Mouse (Mus musculus): ENCODE measurements around the gene Zfp626. TPM values are rescaled to one million over a fixed set of nuclear protein-coding genes. Genes with fewer than 3 reads are reported as not detected.

The Zfp626 gene
- polyA plus RNA-seq, 1 experiment: 6.3 TPM

Other genes with a start within 250 kb of the Zfp626 start
- 54.9 and 58.7 TPM in 2 replicates for gene Akt2, start 215.6 kb upstream of the Zfp626 start, polyA plus RNA-seq (2012; rRNA removed)
- gene Ttc9b, start 153.3 kb upstream of the Zfp626 start, polyA plus RNA-seq (2012; rRNA removed): 0.29 and 0.51 TPM in 2 replicates
- gene Map3k10, start 132.6 kb upstream of the Zfp626 start, polyA plus RNA-seq (2012; rRNA removed): 26.6 and 33.7 TPM in 2 replicates
- gene Zfp607b, start 117.9 kb upstream of the Zfp626 start, polyA plus RNA-seq (2012; rRNA removed): 27.7 and 38.1 TPM in 2 replicates
- 4.7 and 8.0 TPM in 2 replicates for gene Zfp60, start 75.8 kb upstream of the Zfp626 start, polyA plus RNA-seq (2012; rRNA removed)
- gene Zfp59, start 31.4 kb downstream of the Zfp626 start, polyA plus RNA-seq (2012; rRNA removed): 2.0 and 2.3 TPM in 2 replicates
- gene Zfp607a, start 50.3 kb downstream of the Zfp626 start, polyA plus RNA-seq (2012; rRNA removed): 3.4 and 4.3 TPM in 2 replicates
- gene Zfp974, start 122.3 kb downstream of the Zfp626 start, polyA plus RNA-seq (2012; rRNA removed): 10.0 and 15.4 TPM in 2 replicates
- 1.5 and 1.6 TPM in 2 replicates for gene Zfp780b, start 172.0 kb downstream of the Zfp626 start, polyA plus RNA-seq (2012; rRNA removed)
- 1.3 and 2.8 TPM in 2 replicates for gene Zfp850, start 206.9 kb downstream of the Zfp626 start, polyA plus RNA-seq (2012; rRNA removed)
- gene Psmc4, start 242.9 kb downstream of the Zfp626 start, polyA plus RNA-seq (2012; rRNA removed): 55.5 and 57.6 TPM in 2 replicates

Data from testis, adult 2 months (tissue).